Mouse (Mus musculus) embryonic fibroblast, embryonic 13.5 days (primary cell): ENCODE data around the gene Rep15.

Experiments
- CTCF ChIP-seq: IDR thresholded peaks from 2 replicates; pipeline ENCODE4 v1.5.1; 2011; ENCODE audit warnings: mild to moderate bottlenecking, control low read depth, low read length, moderate library complexity, borderline replicate concordance; ENCODE audit not compliant: insufficient read depth
- POLR2A ChIP-seq: IDR thresholded peaks from 2 replicates; pipeline ENCODE4 v1.6.1; 2011; ENCODE audit warnings: low read depth, mild to moderate bottlenecking, control low read depth, low read length, moderate library complexity

GRCm38 (mm10) chr6:147028396-147028795, 4.0 kb upstream of the Rep15 start:
- no peak for TF ChIP-seq POLR2A
- TF ChIP-seq CTCF, result no peak
